Mouse (Mus musculus): ENCODE results near the gene Lbp. TPM values are rescaled to one million over a fixed set of nuclear protein-coding genes. Genes with fewer than 3 reads are reported as not detected.

The Lbp gene
- total RNA-seq, 2 experiments from 2014 or later: 5.2 to 7.1 TPM

DNA sequence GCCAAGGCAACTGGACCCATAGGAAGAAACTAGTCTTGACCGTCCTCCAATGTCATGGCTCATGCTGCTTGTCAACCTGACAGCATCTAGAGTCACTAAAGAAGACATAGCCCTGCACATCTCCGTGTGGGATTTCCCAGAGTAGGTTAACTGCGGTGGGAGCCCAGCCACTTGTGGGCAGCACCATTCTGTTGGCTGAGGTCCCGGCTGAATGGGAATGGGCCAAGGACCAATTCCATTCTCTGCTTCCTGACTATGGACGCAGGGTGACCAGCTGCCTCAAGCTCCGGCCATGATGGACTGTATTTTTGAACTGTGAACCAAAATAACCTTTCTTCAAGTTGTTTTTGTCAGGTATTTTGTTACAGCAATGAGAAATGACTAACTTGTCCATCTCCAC is 15.3 kb downstream of the Lbp start:
- intact Hi-C loops (cut with DNase I): no loop called here
- no peak for DNase-seq
- Histone ChIP-seq H3K27ac (no peak overlapping the region), H3K4me3 (no peak overlapping the region)
- no peak for TF ChIP-seq CTCF (IDR thresholded peaks at IDR 0.05)

DNA sequence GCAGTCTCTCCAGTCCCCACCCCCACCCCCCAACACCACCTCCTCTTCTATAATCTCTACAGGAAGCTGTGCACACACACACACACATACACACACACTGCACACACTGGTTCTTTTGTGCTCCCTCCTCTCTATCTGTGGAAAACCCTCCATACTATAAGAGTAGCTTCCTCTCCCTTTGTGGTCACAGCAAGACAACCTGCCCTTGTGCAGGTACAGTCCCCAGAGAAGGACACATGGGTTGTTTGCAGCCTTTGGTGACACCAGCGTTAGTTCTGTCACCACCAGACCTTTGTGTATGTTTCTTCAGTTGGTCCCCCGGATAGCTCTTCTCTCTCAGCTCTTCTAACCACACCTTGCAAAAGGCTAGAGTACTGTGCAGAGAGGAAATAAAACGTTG is 16.6 kb downstream of the Lbp start:
- intact Hi-C loops (cut with DNase I): no loop called here

DNA sequence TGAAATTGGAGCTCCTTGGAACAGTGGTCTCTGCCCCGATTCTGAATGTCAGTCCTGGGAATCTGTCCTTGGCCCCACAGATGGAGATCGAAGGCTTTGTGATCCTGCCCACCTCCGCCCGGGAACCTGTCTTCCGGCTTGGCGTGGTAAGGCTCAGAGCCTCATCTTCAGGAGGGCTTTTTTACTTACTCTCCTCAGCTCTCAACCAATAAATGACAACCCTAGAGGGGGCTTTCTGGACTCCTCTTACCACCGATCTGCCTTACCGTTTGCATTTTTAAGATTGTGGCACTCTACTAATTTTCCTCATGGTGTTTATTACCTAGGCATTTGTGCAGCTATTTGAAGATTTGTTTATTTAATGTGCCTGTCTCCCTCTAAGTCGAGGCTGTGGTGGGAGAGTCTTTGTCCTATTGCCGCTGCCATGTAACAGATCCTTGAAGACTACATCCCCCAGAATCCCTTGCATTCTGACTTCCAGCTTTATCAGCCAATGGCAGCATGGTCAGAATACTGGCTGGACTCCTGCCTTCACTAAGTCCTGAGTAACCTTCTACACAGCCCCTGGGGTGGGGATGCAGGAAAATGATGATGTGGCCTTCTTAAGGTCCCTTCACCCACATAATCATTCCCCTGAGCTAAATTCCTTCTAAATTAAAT is 18.4 kb downstream of the Lbp start:
- TF ChIP-seq CTCF (IDR thresholded peaks at IDR 0.05): no peak
- no peak for DNase-seq
- H3K4me3 ChIP-seq: no peak overlapping the region
- intact Hi-C loops (cut with DNase I): no loop called here
- no peak overlapping the region for H3K27ac ChIP-seq

More for the DNA sequence above, 16.6 kb downstream of the Lbp start:
- TF ChIP-seq CTCF (IDR thresholded peaks at IDR 0.05): no peak
- DNase-seq: no peak
- Histone ChIP-seq H3K4me3 (no peak overlapping the region), H3K27ac (no peak overlapping the region)

DNA sequence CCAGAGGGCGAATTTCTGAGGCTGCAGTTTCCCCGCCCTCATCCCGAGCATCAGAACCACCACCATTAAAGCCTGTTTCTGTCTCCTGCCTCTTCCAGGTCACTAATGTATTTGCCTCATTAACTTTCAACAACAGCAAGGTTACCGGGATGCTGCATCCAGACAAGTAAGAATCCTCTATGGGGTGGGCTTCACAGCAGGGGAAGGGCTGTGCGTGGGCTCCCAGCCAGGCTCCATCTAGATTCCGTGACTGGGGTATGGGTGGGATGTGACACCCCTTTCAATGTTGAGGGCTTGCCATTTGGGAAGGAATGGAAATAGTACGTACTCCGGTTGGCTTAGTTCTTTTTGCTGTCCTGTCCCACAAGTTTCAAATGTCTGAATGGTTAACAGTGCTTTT is 19.3 kb downstream of the Lbp start:
- Histone ChIP-seq H3K4me3 (no peak overlapping the region), H3K27ac (no peak overlapping the region)
- no peak for TF ChIP-seq CTCF (IDR thresholded peaks at IDR 0.05)
- DNase-seq: no peak
- intact Hi-C loops (cut with DNase I): no loop called here

DNA sequence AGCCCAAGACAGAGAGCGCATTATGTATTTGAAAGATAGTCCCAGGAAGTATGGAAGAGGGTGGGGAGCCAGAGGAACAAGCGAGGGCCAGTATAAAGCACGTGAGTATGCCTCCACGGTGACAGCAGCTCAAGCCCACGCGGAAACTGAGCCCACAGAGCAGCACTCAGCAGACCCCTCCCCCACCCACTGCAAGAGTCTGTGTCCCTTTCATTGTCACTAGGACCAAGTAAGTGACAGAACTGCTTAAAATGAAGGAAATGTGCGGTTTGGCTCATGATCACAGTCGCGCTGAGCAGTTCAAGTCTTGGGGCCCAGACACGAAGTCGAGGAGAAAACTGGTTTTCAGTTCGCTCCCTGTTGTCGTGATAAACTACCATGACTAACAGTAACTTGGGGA is 28.1 kb downstream of the Lbp start:
- Histone ChIP-seq H3K4me3 (no peak overlapping the region), H3K27ac (no peak overlapping the region)
- intact Hi-C loops (cut with DNase I): no loop called here
- no peak for TF ChIP-seq CTCF (IDR thresholded peaks at IDR 0.05)
- no peak for DNase-seq

DNA sequence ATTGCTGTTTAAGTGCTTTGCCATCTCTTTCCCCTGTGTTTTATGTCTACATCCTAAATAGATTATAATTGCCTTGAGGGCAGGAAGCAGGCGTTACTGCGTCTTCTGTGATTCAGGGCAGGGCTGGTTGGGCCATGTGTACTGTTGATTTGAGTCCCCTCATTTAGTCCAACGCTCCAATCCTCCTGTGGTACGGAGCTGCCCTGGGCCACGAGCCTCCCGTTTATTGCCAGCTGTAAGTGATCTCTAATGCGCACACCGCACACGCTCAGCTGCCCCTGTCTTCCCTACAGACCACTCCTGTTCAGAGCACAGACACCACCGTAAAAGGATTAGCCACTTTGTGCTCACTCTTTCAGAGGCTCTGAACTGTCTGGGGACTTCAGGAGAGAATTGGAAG is 31.4 kb downstream of the Lbp start:
- no peak overlapping the region for H3K4me3 ChIP-seq
- no peak overlapping the region for H3K27ac ChIP-seq
- TF ChIP-seq CTCF (IDR thresholded peaks at IDR 0.05): no peak
- intact Hi-C loops (cut with DNase I): no loop called here
- no peak for DNase-seq

DNA sequence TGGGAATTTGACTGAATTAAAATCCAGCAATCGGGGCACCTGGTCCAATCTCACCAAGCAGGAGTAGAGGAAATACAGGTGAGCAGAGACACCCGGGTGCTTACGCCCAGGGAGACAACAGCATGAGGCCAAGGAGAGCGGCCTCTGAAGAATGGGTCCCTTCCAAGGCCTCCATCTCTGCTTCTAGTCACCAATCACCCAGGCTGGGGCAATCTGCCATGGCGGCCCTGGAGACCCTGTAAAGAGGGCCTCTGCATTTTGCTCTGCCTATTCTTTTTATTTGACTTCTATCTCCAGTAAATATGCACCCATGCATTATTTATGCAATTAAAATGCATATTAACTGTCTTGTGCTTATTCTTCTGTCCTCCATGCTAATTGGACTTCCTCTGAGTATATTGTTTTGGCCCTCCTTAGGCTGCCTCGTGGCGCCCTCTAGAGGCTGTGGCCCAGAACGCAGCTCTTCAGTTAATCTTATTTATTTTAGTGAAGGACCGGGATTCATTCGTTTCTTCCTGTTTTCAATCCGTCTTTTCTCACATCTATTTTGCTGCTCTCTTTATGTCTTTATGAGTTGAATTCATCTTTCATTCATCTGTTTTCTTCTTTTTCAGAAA is 33.8 kb downstream of the Lbp start:
- TF ChIP-seq CTCF (IDR thresholded peaks at IDR 0.05): no peak; the same call in 1 of the 2 replicates
- Histone ChIP-seq H3K4me3 (no peak overlapping the region), H3K27ac (no peak overlapping the region)
- intact Hi-C loops (cut with DNase I): loop anchor here (5.0 kb wide), 1 partner anchor 58 kb away; no protein-coding TSS in a partner anchor
- DNase-seq: peak; percentile 56

DNA sequence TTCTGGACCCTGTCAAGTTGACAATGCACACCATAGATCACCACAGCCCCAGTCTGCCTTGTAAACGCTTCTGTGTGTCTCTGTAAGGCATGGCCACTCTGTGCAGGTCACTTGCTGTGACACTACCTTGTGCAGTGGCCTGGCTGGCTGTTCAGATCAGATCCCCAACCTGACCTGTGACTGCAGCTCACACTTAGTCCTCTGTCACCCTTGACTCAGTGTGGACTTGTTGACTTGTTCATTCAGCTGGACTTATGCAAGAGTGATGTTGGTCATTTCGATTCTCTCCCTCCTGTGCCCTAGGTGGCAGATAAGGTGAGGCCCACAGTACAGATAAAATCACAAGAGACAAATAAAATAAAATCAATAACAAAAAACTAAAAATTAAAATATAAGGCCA is 35.0 kb downstream of the Lbp start:
- Histone ChIP-seq H3K27ac (no peak overlapping the region), H3K4me3 (no peak overlapping the region)
- TF ChIP-seq CTCF (IDR thresholded peaks at IDR 0.05): no peak
- intact Hi-C loops (cut with DNase I): loop anchor here (5.0 kb wide), 1 partner anchor 59 kb away; no protein-coding TSS in a partner anchor
- DNase-seq: no peak

DNA sequence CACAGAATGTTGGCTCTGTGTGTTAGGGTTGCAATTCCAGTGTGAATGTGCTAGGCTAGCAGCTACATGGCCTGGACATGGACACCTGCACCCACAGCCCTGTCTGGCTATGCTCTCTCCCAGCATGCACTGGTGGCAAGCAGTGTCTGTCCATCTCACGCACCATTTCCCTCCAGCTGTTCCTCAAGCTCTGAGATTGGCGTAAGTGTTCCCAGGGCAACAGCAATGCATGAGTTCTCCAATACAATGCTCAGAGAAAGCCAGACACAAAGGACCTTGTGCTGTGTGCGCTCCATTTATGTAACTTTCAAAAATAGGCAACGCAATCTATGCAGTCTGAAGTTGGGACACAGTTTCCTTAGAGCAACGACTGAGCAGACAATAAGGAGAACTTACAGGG is 37.2 kb downstream of the Lbp start:
- TF ChIP-seq CTCF (IDR thresholded peaks at IDR 0.05): no peak
- H3K4me3 ChIP-seq: no peak overlapping the region
- no peak overlapping the region for H3K27ac ChIP-seq
- no peak for DNase-seq
- intact Hi-C loops (cut with DNase I): loop anchor here (5.0 kb wide), 1 partner anchor 61 kb away; no protein-coding TSS in a partner anchor

DNA sequence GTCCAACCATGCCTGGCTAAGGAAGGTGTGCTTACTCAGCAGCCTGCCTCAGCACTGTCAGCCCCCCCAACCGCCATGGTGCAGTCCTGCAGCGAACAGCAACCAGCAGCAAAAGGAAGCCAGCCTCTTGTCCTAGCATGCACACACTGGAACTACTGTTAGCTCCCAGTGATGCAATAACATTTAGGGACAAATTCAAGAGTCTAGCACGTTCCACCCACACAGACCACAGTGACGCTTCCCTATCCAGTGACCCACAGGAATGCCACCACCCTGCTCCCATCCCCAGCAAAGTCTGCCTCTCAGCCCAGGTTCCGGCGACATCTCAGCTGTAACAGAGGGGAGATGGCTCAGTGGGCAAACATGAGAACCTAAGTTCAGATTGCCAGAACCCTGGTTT is 40.2 kb downstream of the Lbp start:
- intact Hi-C loops (cut with DNase I): no loop called here
- H3K27ac ChIP-seq: no peak overlapping the region
- H3K4me3 ChIP-seq: no peak overlapping the region
- TF ChIP-seq CTCF (IDR thresholded peaks at IDR 0.05): no peak
- no peak for DNase-seq

DNA sequence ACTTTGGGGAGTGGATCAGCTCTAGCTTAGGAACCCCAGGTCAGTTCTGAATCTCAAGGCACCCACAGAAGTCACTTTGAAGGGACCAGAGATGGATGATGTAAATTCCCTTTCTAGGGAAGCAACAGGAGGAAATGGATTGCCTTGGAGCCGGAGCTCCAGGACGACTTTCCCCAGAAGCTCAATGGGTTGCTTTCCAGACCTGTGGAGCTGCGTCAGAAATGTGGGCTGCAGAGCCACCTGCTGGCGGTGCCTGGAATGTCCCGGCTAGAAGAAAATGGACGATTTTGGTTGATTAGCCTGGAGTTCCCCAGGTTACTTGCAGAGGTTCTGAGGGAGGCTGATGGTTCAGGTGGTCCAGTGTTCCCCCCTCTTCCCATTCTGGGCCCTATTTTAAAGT is 41.6 kb downstream of the Lbp start:
- peak; percentile 86 for TF ChIP-seq CTCF (IDR thresholded peaks at IDR 0.05)
- Histone ChIP-seq H3K27ac (no peak overlapping the region), H3K4me3 (no peak overlapping the region)
- intact Hi-C loops (cut with DNase I): loop anchor here (2.0 kb wide), 1 partner anchor 139 kb away; no protein-coding TSS in a partner anchor
- DNase-seq: peak; percentile 67

DNA sequence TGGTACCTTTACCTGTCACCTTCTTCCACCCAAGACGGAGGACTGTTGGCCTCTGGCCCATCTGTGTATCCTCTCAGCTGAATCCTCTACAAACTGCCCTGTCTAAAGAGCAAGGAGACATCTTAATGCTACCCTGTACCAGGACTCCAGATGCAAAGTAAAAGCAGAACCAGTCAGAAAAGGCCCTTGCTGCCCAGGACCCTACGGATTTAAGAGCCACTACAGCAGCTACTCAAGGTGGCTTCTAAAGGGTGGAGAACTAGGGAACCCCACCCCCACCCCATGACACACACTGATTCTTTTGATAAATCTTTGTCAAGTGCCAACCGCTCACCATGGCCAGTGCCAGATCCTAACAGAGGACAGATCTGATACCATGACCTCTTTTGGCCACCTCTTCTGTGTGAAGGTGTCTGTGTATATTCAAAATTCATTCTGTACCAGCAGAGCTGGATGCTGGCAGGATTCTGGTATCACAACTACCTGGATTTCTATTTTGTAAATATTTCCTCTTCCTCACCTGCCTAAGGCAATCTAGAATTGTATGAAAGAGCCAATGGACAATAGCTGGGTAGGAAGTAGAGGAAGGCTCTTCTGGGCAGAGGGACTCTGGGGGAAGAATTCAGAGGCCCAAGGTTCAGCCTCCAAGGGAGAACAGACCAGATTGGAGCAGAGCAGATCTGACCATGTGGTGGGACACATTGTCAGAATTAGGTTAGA is 46.7 kb downstream of the Lbp start:
- TF ChIP-seq CTCF (IDR thresholded peaks at IDR 0.05): no peak
- intact Hi-C loops (cut with DNase I): no loop called here
- no peak overlapping the region for H3K4me3 ChIP-seq
- DNase-seq: no peak
- H3K27ac ChIP-seq: no peak overlapping the region

All from gastrocnemius, adult 2 months (tissue).